Mouse (Mus musculus): Measurements from ENCODE around the gene Drc3.

Drc3 gene

DNA sequence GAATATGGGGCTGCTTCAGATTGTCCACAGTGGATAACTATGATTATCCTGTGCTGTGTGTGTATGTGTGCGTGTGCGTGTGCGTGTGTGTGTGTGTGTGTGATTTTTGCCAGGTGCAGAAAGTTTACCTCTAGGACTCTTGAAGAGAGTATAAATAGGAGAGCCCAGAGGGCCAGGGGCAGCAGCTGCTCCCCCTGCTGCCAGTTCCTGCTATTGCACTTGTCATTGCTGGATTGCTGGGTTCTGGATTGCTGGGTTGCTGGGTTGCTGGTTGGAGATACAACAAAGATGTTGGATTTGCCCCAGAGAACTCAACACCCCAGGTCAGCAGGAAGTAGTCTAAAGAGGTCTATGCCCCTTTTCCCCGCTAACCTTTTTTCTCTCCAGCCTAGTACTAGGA lies 14.8 kb upstream of the Drc3 start:
- DNase-seq = peak; percentile 66 to 67

DNA sequence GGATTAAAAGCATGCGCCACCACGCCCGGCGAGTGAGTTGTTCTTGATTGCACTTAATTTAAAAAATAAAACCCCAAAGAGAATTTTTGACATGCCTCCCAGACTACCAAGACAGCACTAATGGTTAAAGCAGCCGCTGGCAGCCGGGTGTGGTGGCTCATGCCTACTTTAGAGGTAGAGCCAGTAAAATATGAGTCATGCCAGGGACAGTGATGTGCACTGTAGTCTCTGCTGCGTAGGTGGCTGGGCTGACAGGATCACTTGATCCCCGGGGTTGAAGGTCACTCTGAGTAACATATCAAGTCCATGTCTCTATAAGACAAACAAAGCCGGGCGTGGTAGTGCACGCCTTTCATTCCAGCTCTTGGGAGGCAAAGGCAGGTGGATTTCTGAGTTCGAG lies 13.8 kb upstream of the Drc3 start:
- DNase-seq = no peak

DNA sequence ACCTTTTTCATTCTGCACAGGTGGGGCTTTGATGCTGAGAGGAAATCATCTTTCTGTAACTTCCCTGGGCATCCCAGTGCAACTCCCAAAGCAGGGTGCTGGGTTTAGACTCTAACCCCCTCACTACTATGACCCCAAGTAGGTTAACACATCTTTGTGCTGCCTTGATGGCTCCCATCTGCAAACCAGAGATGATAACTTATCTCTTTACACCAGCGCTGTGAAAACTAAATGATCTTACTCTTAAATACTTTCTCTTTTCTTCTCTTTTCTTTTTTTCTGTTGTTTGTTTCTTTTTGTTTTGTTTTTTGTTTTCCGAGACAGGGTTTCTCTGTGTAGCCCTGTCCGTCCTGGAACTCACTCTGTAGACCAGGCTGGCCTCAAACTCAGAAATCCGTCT lies 7.3 kb upstream of the Drc3 start:
- no peak for DNase-seq

DNA sequence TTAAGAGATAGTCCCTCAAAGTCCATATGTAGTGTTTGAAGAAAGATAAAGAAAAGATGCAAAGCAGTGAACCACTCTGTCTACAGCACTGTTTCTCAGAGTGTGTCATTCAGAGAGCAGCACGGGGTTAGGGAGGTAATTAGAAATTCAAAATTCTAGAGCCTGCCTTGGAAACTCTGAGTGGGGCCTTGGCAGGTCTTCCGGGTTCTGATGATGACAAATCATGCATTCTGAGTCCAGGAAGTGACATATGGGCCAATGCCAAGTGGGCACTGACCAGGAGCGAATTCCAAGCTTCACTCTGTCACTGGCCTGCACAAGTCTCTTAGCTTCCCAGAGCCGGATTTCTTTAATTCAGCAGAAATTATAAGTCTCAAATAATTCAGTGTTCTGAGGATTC lies 6.6 kb upstream of the Drc3 start:
- peak; percentile 94 for DNase-seq

DNA sequence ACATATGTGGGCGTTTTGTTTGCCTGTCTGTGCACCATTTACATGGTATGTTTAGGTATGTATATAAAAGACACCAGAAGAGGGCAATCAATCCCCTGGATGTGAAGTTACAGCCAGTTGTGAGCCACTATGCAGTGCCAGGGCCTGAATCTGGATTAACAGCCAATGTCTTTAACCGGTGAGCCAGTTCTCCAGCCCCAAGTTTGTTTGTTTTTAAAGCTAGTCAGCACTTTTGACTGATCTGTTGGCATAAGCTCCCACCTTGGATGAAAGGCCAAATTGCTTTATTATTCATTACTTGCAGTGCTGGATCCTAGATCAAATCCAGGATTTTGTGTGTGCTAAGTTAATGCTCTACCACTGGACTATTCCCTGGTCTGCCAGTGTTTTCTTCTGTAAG lies 1.7 kb upstream of the Drc3 start:
- DNase-seq = no peak

DNA sequence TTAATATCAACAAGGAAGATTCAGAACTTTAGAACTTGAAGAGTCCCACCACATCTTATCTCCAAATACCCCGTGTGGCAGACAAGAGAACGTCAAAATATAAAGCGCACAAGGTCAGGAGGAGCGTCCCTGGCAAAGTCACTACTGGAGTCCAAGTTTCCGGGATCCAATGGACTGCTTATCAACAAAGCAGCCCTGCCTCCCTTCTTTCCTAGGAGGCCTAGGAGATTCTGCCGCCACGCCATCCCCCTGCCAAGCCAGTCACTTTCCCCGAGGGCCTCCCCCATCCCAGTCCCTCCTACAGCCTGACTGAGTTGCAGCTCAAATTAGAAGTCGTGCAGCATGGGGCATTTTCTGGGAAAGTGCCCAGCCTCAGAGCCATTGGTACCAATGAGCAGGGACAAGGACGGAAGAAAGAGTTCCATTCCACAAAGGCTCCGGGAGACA lies 1.2 kb upstream of the Drc3 start:
- DNase-seq = peak; percentile 66 to 71

DNA sequence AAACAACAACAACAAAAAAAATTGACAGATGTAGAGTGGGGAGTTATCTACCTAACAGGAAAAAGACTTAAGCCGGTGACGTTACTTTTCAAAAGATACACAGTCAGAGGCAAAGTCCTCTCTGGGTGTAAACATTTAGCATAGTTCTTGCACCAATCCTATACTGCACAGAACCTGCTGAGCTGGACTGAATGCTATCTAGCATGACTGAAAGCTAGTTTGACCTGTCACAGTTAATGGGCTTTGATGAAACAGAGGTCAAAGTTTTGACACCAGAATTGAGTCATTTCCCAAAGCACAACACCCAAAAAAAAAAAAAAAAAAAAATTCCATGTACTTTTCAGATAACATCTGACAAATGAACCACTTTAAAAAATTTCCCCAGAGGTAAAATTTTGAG lies 2.8 kb downstream of the Drc3 start:
- DNase-seq = no peak

DNA sequence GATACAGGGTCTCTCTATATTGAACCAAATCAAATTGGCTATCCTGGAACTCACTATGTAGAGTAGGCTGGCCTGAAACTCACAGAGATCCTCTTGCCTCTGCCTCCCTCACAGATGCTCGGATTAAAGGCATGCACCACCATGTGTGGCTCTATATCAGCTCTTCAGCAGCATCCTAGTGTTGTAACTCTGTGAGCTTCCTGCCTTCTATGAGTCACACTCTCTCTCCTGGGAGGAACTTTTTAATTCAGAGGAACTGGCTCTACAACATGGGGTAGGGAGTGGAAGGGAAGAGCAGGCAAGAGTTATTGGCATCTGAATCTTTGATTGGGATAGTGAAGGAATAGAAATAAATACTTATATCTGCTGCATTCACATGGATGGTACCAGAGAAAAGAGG lies 4.0 kb downstream of the Drc3 start:
- no peak for DNase-seq

DNA sequence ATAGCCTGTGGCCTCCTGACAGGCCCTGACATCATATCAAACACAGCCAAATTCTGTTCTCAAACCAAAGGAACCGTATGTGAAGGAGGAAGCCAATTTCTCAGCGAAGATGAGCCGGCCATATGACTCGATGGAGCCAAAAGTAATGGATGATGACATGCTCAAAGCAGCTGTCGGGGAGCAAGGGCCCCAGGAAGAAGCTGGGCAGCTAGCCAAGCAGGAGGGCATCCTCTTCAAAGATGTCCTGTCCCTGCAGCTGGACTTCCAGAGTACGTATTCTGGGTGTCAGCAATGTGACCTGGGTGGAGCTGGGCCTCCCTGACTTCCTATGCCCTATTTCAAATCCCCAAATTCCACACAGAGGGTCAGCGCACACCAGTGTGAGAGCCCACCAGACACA lies 5.4 kb downstream of the Drc3 start:
- DNase-seq = no peak

DNA sequence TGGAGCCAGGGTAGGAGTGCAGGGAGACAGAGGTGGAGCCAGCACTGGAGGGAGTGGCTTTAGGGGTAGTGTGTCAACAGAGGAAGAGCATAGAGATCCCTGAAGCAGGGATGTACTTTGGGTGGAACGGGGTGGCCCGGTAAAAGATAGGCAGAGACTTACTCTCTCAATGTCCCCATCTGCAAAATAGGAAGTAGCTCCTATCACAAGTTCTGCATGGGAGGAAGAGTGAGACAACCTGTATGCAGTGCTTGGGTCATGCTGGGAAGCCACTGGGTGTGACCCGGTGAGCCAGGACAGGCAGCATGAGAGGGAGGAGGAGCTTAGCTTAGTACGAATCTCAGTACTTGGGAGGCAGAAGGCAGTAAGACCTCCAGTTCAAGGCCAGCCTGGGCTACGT lies 6.0 kb downstream of the Drc3 start:
- no peak for DNase-seq

DNA sequence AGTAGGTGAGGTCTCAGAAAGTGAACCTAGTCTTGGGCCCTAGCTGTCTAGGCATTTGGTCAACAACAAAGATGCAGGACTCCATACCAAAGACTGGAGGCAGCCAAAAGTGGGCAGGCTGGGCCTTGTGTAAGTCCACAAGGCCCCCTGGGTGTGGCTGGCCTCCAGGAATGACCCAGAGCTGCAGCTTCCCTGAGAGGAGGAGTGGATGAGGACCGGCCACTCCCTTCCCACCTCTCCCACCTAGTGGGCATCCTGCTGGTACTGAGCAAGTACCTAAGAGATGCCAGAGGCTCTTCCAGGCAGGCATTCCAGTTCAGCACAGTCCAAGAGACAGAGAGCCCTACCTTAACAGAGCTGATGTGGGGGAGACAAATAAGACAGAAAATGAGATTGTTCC lies 6.8 kb downstream of the Drc3 start:
- no peak for DNase-seq

DNA sequence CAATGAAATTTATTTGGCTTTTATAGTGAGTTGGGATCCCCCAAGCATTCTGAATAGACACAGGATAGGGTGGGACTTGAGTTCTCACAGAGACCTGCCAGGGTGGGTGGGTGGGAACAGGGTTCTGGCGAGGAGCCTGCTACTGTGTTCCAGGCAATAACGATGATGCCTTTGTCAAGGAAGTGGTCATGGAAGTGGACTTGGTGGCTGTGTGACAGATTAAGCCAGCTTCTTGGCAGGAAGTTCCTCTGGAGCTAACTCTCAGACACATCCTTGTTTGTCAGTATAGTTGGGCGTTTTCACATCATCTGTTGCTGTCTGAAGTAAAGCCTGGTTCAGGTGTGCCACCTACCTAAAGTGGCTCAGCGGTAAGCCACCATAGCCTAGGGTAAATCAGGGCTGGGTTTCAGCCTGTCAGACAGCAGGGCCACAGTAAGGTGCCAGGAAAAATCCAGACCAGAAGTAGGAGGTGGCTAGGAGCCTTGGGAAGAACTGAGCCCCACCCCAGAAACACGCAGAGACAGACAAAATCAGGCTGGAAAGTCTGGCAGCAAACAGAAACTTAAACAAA lies 7.6 kb downstream of the Drc3 start:
- DNase-seq = no peak

DNA sequence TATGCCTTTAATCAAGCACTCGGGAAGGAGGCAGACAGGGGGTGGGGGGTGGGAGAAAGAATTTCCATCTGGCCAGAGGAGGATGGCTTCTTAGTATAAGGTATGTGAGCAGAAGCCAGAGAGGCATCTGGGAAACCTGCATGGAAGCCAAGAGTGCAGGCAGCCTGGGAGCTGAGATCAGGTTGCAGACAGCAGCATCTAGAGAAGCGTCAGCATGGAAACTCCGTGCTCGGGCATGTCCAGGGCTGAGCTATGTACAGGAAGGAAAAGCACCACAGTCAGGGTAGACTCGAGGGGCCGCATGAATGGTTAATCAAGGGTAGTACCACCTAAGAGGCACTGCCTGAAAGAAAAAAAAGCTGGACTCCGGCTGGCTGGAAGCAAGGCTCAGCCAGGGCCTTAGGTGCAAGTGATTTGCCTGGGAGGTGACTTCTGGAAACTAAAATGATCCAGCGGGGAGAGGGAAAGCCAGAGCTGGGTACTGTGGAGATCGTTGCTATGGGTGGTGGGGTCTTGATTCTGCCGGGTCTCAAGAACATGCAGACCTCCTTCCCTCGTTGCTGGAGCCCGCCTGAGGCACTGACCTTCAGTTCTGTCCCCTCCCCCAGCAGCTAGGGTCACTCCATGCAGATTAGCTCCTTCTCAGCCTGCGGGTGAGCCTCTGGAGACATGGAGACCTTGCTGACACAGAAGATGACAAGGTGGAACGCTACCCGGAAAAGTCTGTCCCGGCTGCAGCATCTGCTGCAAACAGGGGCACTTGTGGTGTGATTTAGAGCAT lies 13.3 kb downstream of the Drc3 start:
- DNase-seq = no peak

DNA sequence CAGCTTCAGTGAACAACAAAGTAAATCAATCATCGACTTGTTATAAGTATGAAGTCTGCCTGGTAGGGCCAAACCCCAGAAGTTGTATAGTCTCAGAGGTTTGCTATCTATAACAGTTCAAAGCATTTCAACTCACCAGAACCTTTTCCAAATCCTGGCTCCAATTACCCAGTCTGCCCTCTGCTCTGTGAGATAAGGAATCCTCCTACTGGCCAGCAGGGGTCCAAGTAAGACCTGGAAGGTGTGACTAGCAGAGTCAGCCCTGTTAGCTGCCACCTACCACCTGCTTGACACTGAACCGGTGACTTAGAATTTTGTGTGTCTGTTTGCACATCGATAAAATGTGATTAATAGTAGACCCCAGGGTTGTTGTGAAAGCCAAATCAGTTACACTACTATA lies 14.1 kb downstream of the Drc3 start:
- DNase-seq = no peak

DNA sequence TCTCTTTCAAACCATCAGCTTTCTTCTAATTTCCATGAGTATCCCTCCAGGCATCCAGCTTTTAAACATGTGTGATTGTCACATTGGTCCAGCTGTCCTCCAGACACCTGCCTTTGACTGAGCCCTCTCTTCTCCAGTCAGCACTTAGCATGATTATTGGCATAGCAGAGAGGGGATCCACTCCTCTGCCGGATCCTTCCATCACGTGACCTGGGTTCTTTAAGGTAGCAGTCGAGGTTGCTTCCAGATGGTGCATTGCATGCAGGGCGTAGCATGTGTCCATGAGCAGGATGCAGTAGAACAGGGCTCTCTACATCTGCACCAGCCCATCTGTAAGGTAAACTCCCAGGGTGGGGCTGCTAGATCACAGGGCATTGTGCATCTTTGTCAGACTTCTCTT lies 15.8 kb downstream of the Drc3 start:
- no peak for DNase-seq

DNA sequence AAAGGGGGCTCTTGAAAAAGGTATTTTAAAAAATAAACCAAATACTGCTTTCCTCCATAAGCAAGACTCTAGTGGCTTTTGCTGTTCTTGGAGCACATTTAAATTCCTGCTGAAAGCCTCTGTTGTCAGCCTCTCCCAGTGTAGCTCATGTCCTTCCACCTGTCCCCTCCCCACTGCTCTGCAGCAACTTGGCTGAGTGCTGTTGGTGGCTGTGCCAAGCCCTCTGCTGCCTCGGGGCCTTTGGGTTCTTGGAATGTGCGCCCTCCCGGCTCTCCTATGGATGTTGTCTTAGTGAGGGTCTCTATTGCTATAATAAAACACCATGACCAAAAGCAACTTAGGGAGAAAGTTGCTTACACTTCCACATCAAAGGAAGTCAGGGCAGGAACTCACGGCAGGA lies 16.3 kb downstream of the Drc3 start:
- peak; percentile 64 to 76 for DNase-seq

DNA sequence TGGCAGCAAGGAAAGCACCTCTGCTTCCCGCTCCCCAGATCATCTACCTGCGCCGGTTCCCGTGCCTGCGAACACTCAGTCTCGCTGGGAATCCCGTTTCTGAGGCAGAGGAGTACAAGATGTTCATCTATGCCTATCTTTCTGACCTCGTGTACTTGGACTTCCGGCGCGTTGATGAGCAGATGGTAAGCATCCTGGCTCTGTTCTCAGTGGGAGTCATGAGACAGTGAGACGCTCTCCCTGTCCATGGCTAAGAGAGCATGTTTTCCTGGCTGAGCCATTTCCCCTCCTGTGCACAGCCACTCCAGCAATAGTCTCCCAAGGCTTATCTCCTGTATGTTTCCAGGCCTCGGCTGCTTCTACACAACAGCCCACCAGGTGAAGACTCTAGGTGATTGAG lies 17.3 kb downstream of the Drc3 start:
- DNase-seq = peak in 1 of 2 experiments; percentile 45

DNA sequence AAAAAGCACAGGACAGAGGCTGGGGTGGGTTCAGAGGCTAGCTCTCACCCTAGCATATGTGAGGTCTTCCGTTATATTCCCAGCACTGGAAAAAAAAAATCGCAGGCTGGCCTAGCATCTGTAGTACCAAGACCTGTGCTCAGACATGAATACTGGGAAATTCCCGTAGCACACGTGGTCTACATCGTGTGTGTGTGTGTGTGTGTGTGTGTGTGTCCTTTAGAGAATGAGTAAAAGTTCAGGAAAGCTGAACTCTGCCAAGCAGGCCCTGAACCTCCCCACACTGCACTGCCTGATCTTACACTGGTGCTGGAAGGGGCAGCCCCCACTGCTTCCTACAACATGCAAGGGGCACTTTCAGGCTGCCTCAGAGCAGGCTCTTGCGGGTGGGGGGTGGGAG lies 21.4 kb downstream of the Drc3 start:
- no peak for DNase-seq

DNA sequence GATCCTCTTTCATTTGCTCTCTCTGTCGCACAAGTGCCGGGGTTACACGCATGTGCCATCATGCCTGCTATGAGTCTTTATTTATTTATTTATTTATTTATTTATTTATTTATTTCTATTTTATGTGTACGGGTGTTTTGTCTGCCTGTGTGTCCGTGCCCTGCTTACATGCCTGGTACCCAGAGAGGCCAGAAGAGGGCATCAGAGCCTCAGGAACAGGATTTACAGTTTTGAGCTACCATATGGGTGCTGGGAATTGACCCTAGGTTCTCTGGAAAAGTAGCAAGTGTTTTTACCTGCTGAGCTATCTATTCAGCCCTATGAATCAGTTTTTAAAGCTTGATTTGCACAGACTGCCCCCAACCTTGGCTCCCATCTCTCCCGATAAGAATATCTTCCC lies 30.4 kb downstream of the Drc3 start:
- no peak for DNase-seq

DNA sequence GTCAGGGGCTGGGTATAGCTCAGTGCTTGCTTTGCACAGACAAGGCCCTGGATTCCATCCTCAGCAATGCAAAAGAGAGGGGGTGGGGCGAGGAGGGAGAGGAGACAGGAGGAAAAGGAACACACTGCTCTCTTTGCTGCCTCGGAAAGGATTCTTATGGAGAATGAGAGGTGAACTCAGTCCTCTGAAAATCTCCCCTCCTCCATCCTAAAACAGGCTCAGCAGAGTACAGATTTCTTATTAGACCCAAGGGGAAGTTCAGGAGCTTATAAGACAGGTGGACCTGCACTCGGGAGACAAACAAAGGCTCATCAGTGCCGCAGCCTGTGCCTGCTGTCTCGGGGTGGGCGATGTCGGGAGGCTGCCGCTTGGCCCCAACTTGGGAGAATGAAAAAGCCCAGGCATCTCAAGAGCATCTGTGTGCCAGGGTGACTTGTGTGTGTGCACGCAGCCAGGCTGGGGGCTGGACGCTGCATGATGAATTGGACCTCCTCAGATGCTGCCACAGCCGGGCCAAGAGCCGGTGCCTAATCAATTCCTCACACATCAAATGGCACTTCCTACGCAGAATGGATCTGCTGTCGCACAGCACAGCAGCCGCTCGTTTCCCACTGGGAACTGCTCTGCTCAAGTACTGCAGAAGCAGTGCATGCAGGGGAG lies 31.8 kb downstream of the Drc3 start:
- peak; percentile 51 to 69 for DNase-seq

DNA sequence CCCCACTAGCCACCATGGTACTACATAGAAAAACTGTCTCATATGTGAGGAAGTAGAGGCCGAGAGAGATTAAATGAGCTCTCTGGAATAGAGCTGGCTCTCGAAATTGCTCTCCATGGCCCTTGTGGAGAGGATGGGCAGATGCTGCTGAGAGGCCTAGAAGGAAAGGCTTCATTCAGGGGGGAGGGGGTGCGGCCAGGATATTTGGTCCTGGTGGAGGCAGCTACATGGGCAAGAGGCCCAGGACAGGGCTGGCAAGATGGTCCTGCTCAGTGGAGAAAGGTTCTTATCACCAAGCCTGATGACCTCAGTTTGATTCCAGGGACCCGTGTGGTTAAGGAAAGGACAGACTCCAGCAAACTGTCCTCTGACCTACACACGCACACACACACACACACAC lies 32.8 kb downstream of the Drc3 start:
- DNase-seq = peak in 1 of 2 experiments; percentile 53

DNA sequence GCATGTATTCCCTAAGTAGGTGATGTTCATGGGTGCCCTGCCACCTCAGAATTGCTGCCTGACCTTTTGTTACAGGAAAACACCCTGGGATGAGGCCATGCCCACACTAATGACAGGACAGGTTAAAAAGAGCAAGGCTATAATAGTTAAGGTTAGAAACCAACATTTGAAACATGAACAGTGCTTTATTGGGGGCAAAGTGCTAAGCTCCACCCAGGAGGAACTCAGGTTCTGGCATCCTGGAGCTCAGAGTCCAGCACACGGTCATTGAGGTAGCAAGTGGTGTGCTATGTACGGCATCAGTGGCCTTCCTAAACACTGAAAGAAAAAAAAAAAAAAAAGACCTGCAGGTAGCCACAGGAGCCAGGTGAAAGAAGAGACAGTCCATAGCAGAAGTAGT lies 34.8 kb downstream of the Drc3 start:
- DNase-seq = no peak

DNA sequence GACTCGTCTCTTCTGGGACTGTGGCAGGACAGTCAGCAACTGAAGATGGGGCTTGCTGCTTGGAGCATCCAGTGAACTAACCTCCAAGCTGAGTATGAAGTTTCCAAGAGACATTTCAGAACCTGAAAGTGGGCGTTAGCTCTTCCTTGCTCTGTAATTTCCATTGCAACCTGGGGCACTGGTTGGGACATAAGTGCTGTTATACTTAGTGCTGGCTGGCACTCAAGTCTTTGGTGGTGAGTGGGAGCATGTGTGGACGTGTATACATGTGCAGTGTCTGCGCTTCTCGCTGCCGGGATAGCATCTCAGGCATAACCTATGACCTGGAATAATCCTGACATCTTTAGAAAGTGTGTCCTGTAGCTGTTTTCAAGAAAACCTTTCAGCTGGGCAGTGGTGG lies 38.2 kb downstream of the Drc3 start:
- DNase-seq = no peak

DNA sequence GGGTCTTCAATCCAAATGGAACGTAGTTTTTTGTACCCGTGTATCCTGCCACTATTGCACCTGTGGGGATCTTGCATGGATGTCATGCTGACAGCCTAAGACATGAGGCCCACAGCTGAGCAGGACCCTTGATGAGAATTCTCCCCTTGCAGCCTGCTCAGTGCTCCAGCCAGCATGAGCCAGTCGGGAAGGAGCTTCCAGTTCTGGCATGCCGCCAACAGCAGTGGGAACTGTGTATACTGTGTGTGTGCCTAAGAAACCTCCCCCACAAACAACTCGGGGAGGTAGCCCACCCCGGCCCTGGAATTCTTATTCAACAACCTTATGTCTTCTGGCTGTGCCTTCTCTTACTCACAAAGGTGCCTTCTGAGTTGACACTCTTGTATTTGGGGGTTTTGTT lies 43.4 kb downstream of the Drc3 start:
- peak; percentile 58 to 68 for DNase-seq
